Mouse (Mus musculus) naive thymus-derived CD4-positive, alpha-beta T cell, adult 2 months (primary cell): ENCODE data around the gene Eef1g.

Source experiments
- DNase-seq: peaks from one replicate; pipeline ENCODE4 v3.0.0-alpha.2; 2011; ENCODE audit warnings: low read depth

The Eef1g gene

GRCm38 (mm10) chr19:8966590-8967372 lies at the start of gene Eef1g:
Gene Eef1g, plus strand, starts transcription at chr19:8967041.
- peak; percentile 99 for DNase-seq

GRCm38 (mm10) chr19:8919000-8919399 lies 47.8 kb upstream of the Eef1g start:
- peak; percentile 22 for DNase-seq

DNA sequence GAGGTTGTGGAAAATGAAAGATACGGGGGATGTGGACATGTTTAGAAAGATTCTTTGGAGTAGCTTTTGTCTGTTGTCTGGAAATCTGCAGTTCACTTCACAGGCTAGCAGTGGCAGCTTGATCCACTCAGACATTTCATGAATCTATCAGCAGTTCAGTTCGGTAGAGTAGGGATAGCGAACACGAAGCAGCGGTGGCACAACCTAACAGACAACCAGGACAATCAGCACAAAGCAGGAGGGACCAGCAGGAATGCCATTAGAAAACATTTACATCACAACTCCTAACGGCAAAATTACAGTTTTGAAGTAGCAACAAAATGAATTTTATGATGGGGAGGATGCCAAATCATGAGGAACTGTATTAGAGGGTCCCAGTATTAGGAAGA lies 47.2 kb upstream of the Eef1g start:
- DNase-seq, result no peak

DNA sequence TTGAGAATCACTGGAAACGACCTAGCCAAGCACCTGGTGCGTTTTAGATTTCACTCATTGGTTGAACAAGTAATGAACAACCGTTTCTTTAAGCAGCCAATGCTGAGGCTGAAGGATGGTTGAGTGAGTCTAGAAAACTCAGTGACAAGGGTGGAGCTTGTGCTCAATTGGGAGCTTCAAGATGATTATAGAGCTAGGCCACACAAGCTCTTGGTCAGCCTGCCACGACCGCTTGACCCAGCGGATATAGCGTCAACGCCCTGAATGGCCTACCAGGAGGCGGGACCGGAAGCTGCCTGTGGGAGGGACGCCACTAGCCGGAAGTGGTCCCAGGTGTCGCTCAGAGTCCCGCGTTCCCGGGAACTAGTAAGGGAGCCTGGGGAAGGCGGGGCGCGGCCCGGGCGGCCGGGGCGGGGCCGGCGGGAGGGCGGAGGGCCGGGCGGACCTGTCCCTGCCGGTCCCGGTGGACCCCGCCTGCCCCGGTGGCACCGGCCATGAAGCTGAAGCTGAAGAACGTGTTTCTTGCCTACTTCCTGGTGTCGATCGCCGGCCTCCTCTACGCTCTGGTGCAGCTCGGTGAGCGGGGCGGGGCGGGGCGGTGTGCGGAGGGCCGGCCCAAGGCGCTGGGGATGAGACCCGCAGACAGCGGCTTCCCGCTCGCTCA lies 46.6 kb upstream of the Eef1g start, which contains the start of gene B3gat3:
Gene B3gat3 (plus strand): TSS at position 302 of the 664 bp plus-strand sequence.
- peak; percentile 80 for DNase-seq

DNA sequence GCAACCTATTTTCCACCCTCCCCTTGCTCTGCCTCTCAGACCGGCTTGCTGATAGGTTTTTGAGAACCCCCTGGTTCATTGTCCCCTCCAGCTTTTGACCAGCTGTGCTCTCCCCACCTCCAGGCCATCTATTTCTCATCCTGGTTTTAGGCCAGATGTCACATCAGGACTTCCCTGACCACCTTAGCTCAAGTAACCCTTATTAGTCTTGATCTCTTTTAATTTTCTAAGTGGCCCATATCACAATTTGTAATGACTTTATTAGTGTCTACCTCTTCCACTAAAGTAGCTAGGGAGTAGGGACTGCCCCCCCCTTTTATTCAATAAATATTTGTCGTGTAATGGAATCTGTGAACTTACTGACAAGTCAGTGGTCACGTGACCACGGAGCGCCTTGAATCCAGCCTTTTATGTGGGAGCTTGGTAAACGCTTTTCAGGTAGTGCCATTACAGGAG lies 46.0 kb upstream of the Eef1g start:
- DNase-seq, result peak; percentile 80

GRCm38 (mm10) chr19:8921741-8922140 lies 45.1 kb upstream of the Eef1g start:
- peak; percentile 35 for DNase-seq

GRCm38 (mm10) chr19:8926766-8927165 lies 40.1 kb upstream of the Eef1g start:
- no peak for DNase-seq

DNA sequence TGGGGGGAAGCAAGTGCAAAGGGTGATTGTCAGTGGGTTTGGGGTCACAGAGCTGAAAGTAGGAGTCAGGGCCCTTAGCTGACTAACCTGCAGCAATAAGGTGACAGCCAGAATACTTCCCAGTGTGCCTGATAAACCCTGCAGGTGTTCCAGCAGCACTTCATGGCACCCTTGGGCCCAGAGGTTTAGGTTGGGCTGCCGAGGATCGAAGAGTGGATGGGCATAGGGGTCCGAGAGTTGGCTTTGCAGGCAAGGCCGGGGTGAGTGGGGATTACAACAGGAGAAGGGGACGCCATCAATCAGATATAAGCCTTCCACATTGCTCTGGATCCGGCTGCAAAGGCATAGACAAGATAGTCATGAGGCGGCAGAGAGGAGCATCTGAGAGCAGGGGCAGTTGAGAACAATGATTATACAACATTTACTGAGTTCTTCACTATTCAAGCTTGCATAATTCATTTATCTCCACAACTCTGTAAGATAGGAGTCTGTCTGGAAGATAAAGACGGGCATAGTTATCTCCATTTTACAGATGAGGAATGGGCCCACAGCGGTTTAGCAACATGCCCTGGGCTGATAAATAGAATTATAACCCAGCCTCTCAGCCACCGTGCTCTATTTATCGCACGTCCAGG lies 38.8 kb upstream of the Eef1g start:
- DNase-seq, result no peak

GRCm38 (mm10) chr19:8928689-8929223 lies 38.1 kb upstream of the Eef1g start:
- DNase-seq, result no peak

GRCm38 (mm10) chr19:8929224-8930088 lies 37.4 kb upstream of the Eef1g start, which contains the start of the genes Rom1 and Eml3:
Gene Rom1, minus strand, starts transcription at chr19:8929356.
Gene Eml3, plus strand, starts transcription at chr19:8929552.
- peak; percentile 84 for DNase-seq

- DNase-seq, result no peak
These were observed 36.7 kb upstream of the Eef1g start for GRCm38 (mm10) chr19:8930117-8930516.

GRCm38 (mm10) chr19:8930771-8931170 lies 36.1 kb upstream of the Eef1g start:
- DNase-seq, result no peak

GRCm38 (mm10) chr19:8936736-8937135 lies 30.1 kb upstream of the Eef1g start:
- no peak for DNase-seq

- no peak for DNase-seq
These were observed 26.2 kb upstream of the Eef1g start for GRCm38 (mm10) chr19:8940526-8941133.

DNA sequence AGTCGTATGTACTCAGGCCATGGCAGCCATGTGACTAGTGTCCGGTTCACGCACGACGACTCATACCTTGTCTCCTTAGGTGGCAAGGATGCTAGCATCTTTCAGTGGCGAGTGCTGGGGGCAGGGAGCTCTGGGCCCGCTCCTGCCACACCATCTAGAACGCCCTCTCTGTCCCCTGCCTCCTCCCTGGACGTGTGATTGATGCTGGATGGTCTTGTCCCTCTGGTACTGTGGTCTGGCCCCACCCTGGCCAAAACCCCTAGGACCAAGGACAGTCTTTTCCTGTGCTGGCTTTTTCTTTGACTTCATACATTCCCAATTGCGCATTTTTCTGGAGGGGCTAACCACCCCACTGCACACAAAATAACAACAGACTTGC lies 25.7 kb upstream of the Eef1g start:
- DNase-seq, result no peak

GRCm38 (mm10) chr19:8941515-8942217 lies 25.2 kb upstream of the Eef1g start, which contains the start of gene Mta2:
Gene Mta2, plus strand, starts transcription at chr19:8941875.
- peak; percentile 98 for DNase-seq

DNA sequence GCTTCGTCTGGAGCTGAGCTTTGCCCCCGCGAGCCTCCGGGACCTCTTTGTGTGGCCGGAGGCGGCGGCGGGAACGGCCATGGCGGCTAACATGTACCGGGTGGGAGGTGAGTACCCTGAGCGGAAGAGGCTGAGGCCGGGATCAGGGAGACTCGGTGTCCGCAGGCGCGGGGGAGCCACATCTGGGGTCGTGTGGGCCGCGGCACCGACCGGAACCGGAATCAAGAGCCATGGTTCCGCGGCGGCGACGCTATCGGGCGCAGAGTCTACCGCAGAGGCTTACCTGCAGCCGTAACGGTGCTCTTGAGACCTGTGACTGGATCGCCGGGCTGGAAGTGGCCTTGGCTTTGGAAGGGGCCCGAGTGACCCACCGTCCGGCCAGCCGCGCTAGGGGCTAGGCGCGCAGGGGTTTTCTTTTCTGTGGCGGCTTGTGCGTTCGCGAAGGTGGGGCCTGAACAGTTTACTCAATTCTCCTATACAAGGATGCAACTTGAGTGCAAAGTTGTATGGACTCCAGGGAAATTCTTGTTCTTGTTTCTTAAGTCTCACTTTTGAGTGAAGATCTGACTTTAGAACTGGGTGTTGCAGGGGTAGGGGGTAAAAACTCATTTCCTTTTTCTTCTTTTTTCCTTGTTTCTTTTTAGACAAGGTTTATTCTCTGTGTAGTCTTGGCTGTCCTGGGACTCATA lies 24.4 kb upstream of the Eef1g start:
- no peak for DNase-seq

DNA sequence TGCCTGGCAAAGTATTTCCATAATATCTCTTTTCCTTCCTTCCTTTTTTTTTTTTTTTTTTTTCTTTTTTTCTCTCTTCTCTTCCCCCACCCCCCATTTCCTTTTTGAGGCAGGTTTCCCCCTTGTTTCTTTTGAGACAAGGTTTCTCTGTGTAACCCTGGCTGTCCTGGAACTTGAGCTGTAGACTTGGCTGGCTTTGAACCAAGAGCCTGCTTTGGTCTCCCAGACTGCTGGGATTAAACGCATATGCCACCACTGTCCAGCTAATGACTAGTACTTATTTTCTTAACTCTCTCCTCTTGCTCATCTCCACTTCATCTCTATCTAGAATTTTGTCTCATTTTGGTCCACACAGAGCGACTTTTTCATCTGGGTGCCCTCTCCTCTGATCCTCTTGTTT lies 23.8 kb upstream of the Eef1g start:
- no peak for DNase-seq

GRCm38 (mm10) chr19:8944062-8944461 lies 22.8 kb upstream of the Eef1g start:
- no peak for DNase-seq

DNA sequence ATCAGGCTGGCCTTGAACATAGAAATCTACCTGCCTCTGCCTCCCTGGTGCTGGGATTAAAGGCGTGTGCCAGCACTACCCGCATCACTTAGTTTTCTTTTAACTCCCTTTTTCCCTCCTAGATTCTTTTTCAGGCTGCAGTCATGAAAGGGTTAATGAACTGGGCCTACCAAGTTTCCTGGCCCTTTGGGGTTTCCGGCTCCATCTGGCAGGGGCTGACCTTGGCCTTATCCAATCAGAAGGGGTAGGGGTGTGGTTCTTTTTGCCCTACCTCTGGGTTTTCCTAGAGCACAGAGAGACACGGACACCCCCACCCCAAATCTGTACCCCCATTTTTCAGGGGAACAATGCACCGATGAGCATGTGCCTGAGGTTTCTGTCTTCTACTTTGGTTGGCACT lies 22.1 kb upstream of the Eef1g start:
- DNase-seq, result peak; percentile 73
